Mouse (Mus musculus) urinary bladder, postnatal 14 days (tissue): ENCODE results near the gene Cpne4.

Experiments
- DNase-seq: peaks from one replicate; pipeline ENCODE4 v3.0.0; 2021; ENCODE audit warnings: low spot score

The Cpne4 gene

DNA sequence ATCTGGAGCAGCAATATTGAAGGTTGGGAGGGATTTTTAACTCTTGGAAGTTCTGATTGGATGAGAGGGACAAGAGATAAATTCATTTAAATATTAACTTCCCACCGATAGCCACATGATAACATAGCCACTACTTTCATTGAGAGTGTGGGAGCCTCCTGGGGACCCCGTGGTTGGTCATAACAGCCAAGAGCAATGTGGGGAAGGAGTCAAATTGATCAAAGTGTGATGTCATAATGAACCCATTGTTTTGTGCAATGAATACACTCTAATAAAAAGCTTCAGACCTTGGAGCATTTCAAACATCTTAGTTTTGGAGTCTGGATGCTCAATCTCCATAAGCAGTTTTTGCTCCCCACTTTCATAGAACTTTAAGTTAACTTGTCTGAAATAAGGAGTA lies at the start of gene Cpne4:
Gene Cpne4, plus strand, starts transcription at position 301 of the 400 bp plus-strand sequence.
- no peak for DNase-seq

GRCm38 (mm10) chr9:104515187-104515586 lies 31.9 kb upstream of the Cpne4 start:
- no peak for DNase-seq

DNA sequence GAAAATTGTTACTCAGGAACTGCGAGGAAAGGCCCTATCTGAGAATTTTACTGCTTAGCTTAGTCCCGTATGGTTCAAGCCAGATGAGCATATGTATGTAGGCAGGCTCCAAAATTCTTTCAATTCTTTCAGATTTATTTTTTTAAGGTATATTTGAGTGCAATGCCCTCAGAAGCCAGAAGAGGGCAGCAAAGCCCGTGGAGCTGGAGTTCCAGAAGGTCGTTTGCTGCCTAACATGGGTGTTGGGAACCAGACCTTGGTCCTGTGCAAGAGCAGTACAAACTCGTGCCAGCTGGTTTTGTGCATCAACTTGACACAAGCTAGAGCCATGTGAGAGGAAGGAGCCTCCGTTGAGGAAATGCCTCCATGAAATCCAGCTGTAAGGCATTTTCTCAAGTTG lies 11.6 kb upstream of the Cpne4 start:
- no peak for DNase-seq

DNA sequence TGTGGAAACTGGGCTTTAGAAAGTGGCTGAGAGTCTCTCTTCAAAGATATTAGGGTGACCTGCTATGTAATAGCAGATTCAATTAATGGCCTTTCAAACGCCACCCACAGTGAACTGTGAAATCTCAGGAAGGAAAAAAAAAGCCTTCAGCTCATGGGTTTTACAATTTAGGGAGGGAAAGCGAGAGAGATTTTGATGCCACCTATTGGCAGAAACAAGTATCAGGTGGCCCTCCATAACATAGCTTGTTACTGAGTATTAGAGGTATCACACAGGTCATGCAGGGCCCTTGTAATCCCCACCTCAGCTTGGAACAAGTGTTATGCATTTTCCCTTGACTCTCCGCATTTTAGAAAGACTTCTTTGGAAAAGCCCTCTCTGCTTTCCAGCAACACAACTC lies 18.7 kb downstream of the Cpne4 start:
- DNase-seq: no peak

- no peak for DNase-seq
Measured at GRCm38 (mm10) chr9:104566468-104566867, 19.4 kb downstream of the Cpne4 start.

DNA sequence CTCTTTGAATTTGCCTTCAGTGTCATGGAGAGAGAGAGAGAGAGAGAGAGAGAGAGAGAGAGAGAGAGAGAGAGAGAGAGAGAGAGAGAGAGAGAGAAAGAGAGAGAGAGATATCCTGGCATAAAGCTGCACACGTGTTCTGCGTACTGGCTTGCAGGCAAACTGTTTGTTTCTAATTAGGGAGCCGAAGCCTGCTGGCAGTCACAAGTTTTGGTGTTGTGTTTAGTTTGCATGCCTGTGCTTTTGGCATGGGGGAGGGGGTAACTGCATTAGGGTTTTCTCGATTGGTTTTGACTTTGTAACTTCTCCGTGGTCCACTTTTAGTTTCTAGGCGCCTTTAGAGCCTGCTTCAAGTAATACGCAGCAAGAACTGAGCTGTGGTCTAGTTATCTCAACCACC lies 20.0 kb downstream of the Cpne4 start:
- DNase-seq: no peak

GRCm38 (mm10) chr9:104569480-104570167 lies 22.5 kb downstream of the Cpne4 start:
- DNase-seq: peak; percentile 72

DNA sequence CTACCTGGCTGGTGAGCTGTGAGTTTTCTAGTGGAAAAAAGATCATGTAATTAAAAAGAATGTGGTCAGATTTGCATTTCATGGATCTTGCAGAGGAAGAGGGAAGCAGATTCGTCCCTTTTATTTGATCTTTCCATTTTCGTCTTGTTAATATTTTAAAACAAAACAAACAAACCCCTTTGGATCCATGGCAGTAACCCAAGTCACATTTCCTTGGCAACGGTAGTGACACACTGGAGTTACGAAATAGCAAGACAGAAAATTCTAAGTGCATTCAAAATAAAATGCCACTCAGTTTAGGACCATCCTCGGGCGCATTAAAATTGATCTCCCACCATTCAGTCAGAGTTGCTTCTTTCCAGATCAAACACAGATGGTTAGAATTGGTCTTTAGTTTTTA lies 25.8 kb downstream of the Cpne4 start:
- DNase-seq: no peak

GRCm38 (mm10) chr9:104574476-104574875 lies 27.4 kb downstream of the Cpne4 start:
- peak; percentile 41 for DNase-seq

DNA sequence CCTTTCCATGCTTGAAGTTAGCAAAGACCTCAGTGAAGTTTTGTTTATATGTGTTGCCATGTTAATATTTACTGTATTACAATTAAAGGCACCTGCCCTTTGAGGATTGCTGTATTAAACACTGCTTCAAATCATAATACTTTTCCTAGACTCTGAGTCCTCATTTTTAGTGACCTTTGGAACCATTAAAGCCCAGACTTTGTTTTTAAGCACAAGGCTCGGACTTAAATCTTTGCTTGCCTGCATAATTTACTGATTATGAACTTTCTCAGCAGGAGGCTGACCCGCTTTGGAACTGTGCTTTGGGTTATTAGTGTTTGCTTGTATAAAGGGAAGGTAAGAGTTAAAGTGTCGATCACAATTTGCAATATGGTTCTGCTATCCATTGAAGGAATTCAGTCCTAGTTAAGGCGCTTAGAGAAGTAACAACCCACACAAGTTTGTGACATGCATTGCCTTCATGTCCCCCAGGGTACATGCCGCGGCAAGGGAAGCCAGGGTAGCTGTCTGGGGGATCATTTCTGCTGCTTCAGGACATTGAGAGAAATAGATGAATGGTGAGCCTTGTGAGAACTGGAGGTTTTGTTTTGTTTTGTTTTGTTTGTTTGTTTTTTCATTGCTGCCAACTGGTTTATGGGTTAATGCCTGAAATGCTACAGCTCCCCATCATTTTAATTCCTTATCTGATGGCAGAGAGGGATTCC lies 35.0 kb downstream of the Cpne4 start:
- DNase-seq: no peak

DNA sequence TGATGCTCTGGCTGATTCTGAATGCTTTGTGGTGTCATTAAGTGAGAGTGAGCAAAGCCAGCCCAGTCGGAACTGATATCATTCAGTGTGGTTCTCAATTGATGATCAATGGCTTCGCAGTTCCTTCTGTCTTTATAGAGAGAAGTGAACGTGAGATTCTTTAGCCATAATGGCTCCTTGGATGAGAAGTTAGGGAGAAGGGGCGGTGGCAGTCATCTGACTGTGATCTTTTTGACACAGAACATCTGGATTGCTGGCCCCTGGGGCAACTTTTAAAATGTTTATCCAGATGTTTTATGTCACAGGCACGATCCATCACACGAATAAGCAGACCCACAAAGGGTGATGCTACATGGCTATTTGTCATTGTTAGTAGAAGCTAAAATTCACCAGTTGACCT lies 35.6 kb downstream of the Cpne4 start:
- DNase-seq: no peak

GRCm38 (mm10) chr9:104594550-104594949 lies 47.5 kb downstream of the Cpne4 start:
- no peak for DNase-seq

- DNase-seq: no peak
Measured at GRCm38 (mm10) chr9:104594979-104595378, 47.9 kb downstream of the Cpne4 start.

- DNase-seq: no peak
Measured at GRCm38 (mm10) chr9:104612523-104612922, 65.4 kb downstream of the Cpne4 start.

GRCm38 (mm10) chr9:104616691-104617090 lies 69.6 kb downstream of the Cpne4 start:
- no peak for DNase-seq

- no peak for DNase-seq
Measured at GRCm38 (mm10) chr9:104623564-104623963, 76.5 kb downstream of the Cpne4 start.

DNA sequence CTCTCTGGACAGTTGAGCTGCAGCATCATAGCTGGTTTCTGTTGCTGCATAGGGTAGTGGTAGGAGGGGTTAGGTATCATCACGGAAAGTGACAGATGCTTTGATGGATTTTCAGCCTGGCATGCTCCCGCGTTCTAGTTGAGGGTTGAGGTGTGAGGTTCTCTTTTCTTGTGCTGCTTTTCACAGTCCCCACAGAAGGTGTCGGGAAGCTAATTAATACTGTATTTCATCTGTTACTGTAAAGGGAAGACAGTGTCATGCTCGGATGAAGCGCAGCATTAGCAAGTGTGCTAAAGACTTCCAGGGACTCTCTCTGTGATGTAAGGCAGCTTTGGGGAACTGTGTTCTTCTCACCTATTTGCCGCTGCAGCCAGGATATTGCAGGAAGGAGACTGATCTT lies 80.7 kb downstream of the Cpne4 start:
- DNase-seq: no peak

DNA sequence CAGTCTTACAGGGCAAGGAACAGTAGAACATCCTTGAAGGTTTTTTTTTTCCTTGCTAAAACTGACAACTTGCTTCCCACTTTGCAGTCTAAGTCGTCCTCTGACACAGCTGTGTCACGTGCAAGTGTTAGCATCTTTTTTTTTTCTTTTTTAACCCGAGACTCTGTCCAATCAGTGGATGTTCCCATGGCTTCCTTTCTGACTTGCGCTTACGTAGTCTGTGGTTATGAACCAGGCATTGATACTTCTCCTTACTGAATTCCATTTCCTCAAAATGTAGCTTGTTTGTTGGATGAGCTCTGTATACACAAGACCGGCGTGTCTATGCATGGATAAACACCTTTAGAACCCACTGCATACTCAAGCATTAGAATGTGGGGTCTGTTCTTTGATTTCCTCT lies 82.2 kb downstream of the Cpne4 start:
- no peak for DNase-seq

DNA sequence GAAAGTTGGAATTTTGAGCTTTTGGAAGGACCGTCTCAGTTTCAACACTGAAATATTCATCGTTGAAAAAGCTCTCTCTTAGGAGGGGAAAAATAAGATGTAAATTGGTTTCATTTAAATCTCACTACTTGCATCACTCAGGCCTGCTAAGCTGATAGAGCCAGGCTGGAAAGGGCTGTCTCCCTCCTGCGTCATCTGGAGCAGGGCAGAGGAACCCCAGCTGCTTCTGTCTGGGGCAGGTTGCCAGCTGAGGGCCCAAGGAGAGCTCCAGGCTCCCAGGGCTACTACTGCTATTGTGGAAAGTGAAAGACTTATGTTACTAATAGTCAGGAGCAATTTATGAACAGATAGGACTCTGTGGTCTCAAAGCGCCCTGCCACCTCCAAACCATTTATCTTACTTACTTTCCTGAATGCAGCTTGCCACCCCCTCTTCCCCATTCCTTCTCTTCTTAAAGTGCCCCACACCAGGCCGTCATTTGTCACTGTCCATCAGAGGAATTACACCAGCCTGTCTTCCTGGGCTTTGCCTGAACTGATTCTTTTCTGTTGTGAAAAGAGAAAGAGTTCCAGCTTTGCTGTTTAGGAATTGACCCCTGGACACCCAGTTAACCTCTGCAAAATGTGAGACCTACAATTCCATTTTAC lies 99.4 kb downstream of the Cpne4 start:
- DNase-seq: no peak

DNA sequence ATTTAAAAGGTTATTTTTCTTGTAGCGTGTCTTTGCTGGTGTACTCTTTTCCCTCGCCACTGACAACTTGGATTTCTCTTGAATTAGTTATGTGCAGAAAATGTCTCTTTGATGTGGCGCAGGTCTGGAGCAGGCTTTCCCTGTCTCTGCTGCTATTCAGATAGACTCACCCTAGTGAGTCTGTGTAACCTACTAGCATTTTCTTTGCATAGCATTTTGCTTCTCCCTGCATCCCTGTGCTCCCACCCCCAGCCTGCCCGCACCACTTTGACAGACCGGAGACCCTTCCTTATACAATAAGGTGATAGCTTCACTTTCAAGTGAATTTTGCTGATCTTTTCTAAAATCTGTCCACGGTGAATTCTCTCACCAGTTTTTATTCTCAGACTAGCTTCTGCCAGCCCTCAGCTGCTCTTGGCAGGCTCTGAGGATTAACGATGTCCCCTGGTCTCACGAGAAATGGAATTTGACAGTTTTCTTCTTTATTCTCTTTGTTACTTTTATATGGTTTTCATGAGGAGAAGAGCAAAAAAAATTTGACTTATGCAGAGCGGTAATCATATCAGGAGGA lies 105.7 kb downstream of the Cpne4 start:
- no peak for DNase-seq

DNA sequence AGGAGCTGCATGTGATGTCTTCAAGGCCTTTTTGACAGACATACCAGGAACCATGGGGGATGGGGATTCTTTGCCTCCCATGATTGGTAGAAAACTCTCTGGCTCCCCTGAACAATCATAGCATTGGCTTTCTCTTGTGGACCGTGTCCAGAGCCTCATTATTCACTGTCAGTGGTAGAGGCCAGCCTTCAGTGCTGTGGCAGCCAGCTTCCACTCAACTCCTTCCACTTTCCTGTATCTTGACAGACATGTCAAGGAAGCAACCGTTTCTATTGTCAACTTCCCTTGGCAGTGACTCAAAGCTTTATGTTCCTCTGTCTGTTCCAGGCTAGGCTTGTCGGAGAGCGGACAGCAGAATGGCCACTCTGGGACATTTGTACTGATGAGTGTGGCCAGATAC lies 112.7 kb downstream of the Cpne4 start:
- no peak for DNase-seq

DNA sequence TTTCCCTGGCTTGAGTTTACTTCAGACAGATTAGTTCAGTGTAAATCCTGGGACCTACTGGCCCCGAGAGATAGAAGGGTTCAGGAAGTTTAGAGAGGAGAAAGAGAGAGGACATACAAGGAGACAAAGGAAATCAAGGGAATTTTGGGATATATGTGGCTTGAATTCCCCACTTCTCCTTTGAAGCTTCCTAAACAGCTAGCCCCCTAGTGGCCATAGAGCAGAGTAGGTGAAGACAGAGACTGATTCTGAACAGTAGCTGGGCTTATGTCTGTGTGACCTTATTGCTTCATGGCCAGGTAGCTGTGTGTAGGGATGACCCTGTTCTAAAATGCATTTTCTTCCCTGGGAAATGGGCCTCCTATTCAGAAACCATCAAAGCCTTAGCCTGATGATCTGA lies 129.6 kb downstream of the Cpne4 start:
- DNase-seq: no peak

DNA sequence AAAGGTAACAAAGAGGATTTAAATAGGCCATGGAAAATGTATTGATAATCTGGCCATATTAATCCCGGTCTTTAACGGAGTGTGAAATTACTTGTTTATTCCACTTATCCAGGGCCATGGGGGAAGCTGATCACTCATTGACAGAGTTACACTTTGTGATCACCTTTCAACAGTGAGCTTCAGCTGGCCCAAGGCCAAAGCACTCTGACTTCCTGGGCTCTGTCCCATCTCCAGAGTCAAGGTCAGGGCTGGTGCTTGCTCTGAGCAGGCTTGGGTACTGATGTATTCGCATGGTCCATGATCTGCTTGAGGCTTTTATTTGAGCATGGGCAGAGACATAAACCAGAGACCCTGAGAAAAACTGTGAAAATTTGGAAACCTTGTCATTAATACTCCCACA lies 131.5 kb downstream of the Cpne4 start:
- DNase-seq: no peak
